Mouse (Mus musculus) cerebellum, postnatal 25 days (tissue): ENCODE results near the gene Mrps12.

ENCODE experiments used
- DNase-seq, 2 experiments: peaks; one replicate each; pipeline ENCODE4 v3.0.0; 2021; ENCODE audit warnings: mixed read lengths in 2 of 2

Mrps12 gene

DNA sequence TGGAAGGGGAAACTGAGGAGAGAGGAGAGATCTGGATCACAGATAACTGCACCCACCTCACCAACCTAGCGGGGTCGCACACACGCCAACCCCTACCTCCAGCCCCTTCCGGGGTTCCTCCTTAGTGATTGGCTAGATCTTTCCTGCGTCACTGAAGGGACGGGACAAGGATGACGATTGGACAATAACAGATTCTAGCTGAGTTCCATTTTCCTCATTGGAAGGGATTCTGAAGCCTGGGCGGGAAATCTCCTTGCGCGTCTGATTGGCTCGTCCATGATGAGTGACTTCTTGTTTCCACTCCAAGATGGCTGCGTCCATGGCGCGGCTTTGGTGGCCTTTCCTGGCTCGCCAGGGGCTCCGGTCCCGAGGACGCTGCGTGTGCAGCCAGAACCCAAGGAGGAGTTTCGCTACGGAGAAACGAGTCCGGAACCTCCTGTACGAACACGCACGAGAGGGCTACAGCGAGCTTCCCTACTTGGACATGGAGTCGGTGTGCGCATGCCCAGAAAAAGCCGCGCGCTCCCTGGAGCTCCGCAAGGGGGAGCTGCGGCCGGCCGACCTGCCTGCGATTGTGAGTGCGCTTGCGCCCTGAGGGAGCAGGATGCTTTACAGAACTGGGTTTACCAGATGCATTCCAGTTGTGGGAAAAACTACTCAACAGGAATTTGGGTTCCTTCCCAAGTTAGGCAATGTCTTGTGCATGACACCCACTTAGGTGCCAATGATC is at the start of gene Mrps12, which contains the start of gene Sars2:
Gene Mrps12, minus strand, starts transcription at position 112 of the 730 bp plus-strand sequence.
Gene Sars2, plus strand, starts transcription at position 284 of the 730 bp plus-strand sequence.
- peak; percentile 95 to 98 for DNase-seq

DNA sequence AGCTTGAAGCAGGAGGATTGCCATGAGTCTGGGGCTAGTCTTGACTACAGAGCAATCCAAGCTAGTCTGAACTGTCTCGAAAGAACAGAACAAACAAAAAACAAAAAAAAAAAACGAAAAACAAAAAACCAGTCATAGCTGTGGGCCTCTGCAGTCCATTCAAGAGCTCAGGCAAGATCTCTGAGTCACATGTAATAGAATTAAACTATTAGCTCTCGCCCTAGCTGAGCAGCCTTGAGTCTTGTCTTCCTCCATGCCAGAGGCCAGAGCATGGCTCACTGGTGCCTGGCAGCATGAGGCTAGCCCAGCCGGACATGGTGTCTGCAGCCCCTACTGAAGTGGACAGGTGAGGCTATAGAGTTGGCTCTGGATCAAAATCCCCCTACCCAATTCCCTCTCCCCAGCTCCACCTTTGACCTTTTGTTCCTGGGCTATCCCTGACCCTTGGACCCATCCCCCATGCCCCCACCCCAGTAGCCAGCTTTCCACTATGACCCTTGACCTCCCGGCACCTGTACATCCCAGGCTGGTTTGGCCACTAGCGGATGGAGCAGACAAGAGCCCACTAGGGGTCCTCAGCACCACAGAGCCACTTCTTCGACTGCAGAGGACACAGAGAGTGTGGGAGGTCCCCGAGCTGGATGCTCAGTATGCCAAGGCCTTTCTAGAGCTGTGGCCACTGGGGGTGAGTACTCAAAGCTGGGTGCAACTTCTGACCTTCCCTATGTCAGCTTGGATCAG is 48.6 kb upstream of the Mrps12 start:
- no peak for DNase-seq

DNA sequence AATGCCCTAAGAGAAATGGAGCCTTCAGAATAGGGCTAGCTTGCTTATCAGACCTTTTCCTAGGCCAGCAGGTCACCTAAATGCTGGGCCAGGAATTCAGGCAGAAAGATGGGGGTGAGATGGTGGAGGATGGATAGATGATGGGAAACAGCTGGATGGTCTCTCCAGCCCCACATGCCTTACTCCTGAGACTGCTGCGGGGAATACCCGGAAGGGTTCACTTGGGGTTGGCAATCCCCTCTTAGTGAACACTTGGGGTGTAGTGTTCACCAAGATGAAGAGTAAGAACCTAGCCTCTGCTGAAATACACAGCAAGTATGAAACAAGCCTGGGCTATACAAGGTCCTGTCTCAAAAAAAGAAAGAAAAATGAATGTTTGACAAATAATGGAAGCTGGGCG is 47.6 kb upstream of the Mrps12 start:
- DNase-seq = no peak

DNA sequence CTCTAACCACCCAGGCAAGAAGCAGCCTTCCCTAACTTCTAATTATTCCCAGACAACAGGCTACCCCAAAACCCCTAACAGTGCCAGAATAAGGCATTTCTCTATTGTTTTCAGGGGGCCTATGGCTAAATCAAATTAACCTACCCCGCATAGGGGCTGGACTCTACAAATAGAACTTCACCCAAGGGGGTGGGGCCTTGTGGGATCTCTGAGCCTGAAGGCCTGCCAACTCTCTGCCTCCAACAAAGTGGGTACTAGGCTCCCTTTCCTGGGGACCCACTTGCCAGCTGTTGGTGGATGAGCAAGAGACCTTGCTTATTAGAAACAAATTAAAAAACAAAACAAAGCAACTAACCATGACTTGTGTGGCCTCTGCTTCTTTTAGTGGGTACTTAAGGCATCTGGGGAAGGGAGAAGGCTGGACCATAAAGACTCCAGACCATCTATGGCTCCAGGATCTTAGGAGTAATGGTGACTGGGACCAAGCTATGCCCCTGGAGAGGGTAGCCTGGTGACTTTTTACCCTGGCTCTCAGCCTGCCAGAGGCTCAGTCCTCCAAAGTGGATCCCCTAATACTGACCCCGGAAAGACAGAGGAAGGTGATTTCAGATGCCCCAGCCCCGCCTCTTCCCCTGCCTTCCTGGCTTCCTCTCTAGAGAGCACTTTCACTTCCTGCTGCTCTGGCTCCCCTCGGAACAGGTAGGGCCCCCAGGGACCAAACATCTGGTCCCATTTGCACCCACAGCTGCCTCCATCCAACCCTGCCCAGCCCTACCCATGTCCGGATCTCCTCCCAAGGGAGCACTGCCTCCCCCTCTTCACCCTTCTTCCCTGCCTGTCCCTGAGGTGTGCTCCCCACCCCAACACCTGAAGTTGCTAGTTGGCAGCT is 46.9 kb upstream of the Mrps12 start, which contains the start of gene Rinl:
Gene Rinl, plus strand, starts transcription at position 663 of the 889 bp plus-strand sequence.
- DNase-seq = no peak

DNA sequence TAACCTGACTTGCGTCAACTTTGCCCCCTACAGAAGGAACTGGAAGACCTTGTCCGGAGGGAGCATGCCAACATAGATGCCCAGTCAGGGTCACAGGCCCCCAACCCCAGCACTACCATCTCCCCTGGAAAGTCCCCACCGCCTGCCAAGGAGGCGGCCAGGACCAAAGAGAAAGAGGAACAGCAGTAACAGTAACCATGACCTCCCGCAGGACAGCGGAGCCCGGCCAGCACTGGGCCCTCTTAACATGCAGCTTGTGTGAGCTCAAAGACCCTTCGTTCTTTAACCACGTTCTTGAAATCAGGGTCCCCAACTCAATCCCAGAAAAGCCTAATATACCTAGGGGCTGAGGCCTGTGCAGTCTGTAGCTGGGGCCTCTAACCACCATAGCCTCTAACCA is 46.3 kb upstream of the Mrps12 start:
- DNase-seq = no peak

DNA sequence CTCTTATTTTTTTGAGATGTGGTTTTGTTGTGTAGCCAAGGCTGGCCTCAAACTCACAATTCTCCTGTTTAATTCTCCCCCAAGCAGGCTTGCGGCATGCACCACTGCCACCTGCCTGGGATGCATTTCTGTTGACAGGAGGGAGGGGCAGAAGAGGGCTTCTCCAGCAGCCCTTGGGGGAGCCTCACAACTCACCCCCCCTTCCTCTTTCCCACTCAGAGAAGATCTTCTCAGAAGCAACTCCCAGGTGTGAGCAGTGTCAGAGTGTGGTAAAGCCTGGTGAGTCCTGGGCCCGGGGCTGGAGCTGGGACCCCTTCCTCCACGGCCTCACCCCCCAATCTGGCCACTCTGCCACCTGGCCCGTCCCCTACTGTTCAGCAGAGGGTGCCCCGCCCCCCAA is 43.5 kb upstream of the Mrps12 start:
- no peak for DNase-seq

DNA sequence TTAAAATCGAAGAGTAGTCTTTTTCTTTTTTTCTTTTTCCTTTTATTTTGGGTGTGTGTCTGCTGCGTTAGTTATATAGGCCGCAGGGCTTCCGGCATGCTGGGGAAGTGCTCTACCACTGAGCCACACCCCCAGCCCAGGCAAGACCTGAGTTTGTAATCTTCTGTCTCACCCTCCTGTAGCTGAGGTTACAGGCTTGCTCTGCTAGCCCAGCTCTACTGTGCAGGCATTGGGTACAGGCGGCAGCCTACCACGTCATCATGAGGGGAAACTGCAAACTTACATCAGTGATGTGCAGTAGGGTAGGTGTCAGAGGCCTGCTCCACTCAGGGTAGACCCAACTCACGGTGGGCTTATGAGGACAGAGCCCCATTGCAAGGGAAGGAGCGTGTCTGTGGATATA is 39.6 kb upstream of the Mrps12 start:
- no peak for DNase-seq

DNA sequence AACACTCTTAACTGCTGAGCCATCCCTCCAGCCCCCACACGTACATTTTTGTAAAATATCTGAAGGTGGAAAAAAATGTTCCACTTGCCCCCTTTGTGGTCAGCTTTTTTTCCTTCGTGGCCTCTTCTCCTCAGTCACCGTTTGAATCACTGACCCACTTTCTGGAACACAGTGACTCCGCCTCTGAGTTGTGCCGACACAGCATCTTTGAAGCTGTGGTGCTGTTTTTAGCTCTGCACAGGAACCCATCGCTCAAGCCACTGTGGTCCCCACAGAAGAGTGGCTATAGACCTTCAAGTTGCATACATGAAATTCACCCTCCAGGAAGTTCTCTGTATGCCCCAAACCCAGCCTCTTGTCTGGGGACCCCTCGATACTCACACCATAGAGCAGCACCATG is 39.2 kb upstream of the Mrps12 start:
- peak; percentile 37 to 52 for DNase-seq

DNA sequence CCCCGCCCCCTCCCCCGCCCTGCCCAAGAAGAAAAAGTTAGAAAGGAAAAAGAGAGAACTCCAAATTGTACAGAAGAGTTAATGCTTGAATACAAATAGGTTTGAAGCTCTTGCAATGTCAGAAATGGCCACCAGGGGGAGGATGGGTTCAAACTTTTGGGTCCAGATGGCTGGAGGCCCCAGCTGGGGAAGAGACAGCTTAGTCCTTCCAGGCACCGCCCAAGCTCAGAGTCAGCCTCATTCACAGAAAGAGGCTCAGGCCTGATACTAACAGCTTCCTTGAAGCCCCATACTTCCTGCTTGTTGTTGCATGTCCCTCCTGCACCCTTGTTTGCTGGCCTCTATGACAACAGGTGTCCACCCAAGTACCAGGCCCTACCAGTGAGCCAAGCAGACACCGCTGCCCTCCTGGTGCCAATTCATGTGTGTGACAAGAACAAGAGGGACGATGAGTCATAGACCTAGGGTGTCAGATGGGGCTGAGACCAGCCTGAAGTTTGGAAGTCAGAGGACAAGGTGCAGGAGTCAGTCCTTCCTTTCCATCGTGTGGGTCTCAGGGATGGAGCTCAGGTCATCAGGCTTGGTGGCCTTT is 38.5 kb upstream of the Mrps12 start:
- DNase-seq = peak; percentile 91 to 94

DNA sequence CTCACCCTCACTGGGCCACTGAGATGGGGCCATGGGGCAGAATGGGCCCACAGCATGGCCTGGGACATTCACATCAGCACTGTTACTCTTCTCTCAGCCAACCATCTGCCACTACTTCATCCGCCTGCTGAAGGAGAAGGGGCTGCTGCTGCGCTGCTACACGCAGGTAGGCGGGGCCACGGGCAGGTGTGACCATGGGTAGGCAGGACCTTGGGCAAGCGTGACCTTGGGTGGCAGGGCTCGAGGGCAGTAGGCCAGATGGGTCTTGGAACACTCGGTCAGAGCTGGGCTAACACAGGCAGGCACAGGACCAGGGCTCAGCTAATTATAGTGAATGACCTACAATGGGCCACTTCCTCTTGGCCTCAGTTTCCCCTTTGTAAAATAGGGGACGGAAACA is 37.2 kb upstream of the Mrps12 start:
- DNase-seq = peak in 1 of 2 experiments; percentile 44

DNA sequence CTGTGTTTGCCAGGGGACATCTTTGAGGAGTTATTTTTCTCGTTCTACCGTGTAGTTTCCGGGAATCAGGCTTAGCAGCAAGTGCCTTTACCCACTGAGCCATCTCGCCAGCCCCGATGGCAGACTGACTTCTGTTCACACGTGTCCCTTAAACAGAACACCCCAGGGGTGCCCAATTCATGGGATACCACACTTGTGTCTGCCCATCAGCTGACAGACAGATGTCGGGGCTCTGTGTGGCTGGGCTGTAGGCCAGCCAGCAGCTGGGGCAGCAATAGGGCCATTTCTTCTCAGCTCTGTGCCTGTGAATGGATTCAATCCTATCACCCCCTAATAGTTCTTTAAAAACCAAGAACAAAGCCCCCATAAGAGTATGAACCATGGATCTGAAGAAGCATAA is 33.5 kb upstream of the Mrps12 start:
- no peak for DNase-seq

DNA sequence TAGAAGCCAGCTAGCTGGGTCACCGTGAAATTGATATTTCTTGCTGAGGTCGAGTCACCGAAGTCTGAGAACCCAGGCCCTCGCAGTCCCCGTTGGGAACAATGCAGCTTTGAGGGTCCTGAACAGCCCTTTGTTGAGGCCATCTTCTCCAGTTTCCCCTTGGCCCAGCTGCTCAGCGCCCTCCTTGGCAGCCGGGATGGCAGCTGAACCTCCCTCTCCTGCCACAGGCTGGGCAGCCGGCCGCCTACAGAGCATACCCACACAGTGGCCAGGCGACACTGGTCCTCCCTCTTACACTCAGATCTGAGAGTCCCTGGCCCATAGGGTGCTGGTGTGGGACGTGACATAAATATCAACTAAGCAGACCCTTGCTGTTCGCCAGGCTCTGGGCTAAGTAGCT is 32.5 kb upstream of the Mrps12 start:
- DNase-seq = peak; percentile 32 to 54

DNA sequence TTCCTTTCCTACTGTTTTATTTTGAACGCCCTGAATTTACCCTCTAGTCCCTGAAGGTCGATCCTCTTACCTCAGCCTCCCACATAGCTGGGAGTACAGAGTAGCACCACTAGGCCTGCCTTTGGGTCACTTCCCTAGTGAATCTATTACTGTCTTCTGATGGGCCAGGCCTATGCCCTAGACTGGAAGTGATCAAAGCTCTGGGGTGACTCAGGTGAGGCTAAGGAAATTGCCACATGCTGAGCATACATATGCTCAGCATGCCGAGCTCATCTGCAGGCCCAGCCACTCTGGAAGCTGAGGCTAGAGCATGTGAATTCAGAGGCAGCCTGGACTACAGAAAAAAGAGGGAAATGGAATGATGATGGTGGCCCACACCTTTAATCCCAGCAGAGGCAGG is 31.5 kb upstream of the Mrps12 start:
- DNase-seq = peak; percentile 20 to 41

DNA sequence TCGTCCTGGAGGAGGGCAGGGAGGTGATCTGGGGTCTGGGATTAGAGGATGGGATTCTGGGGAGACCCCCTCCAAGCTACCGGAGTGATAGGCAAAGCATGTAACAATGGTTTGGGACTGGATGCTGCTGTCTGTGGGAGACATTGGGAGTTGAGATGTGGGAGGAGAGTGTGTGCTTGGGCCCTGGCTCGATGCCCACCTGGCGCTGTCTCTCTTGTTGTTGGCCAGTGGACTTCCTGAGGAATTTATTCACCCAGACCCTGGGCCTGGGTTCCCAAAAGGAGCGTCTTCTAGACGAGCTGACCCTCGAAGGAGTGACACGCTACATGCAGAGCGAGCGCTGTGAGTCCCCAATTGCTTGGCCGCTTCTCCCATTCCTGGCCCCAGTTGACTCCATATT is 30.2 kb upstream of the Mrps12 start:
- peak in 1 of 2 experiments; percentile 51 for DNase-seq

DNA sequence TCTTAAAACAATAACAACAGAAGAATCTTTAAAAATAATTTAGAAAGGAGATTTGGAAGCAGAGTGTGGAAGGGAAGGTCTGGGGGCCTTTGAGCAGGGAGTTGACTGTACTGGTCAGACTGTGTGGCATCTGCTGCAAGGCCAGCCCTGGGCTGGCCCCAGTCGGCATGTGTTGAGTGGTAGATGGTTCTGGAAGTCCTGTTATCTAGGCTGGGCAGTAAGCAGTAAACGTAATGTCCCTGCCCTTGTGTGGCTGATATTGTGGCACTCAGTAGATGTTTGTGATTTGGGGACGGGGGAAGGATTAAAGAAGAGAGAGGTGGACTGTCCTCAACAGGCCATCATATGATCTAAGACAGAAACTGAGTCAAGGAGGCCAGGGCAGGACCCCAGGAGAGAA is 28.7 kb upstream of the Mrps12 start:
- no peak for DNase-seq

DNA sequence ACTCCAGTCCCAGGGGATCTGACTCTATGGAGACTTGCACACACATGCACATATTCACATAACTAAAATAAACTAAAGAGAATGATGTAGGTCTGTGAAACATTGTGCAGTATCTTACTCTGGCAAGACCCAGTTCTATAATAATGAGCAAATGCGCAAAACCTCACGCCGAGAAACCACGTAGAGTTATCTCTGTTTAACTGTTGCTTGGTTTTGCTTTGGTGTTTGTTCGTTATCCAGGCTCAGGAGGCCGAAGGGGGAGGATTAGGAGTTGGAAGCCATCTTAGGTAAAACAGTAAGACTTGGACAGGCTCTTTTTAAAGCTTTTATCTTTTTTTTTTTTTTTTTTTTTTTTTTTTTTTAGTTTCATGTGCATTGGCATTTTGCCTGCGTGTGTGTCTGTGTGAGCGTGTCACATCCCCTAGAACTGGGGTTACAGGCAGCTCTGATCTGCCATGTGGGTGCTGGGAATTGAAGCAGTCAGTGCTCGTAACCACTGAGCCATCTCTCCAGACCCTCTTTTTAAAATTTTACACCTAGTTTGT is 27.9 kb upstream of the Mrps12 start:
- no peak for DNase-seq

DNA sequence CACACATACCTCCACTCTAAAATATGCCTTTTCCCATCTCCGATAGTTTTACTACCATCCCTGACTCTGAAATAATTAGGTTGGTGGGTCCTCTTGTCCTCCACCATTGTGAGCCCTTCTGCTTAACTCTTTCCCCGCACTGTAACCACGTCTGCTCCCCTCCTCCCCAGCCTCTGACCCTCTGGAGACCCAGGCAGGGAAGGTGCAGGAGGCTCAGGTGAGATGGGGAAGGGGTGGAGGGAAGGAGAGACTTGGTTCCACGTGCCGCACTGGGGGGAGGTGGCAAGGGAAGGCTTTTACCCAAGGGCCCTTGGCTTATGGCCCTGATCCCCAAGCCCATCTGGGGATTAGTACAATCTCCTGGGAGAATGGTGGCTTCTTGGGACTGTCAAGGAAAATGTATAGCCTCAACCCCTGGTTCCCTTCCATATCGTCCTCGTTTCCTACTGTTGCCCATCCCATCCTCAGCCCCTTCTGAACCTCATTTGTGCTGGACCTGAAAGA is 25.9 kb upstream of the Mrps12 start, which contains the start of gene Nfkbib:
Gene Nfkbib, minus strand, starts transcription at position 51 of the 504 bp plus-strand sequence.
- DNase-seq = peak in 1 of 2 experiments; percentile 11

DNA sequence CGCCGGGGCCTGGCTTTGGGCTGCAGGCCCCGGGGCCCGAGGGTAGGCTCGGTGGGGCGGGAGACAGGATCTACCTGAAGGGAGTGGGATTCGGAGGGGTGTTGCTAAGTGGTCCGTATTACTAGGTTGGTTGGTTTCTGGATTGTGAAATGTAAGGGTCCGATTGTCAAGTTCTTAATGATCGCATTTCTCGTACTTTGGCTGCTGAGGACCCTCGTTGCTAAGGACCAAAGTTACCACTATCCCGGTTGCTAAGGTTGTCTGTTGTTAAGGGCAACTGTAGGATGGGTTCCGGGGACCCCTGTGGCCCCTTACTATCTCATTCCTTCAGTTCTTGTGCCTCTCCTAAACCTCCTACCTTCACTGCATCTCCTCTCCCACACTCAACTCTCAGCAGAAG is 25.3 kb upstream of the Mrps12 start:
- DNase-seq = no peak

DNA sequence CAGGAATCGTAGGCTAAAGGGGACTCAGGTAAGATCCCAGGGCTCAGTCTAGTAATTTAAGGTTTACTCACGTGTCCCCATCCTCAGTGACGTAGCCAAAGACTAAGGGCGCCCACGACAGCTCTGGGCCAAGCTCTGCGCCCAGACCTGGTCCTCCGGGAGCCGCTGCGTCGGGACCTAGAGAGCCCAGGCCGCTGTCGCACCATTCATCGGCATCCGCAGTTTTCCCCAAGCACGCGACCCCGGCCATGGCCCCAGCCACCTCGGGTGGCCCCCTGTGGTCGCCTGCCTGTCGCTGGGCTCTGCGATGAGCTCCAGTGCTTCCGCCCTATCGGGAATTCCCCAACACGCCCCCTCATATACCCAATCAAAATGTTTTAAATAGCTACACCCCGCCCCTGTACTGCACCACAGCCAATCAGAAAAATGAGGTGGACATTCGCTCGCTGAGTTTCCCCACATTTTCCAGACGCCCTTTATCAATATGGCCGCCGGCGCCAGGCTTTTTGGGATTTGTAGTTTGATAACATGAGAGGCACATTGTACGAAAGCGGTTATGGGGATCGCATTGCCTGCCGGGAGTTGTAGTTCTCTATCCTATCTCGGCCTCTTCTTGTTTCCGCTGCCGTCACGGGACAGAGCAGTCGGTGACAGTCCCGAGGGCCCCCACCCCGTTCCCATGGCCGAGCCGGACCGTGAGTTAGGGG is 24.7 kb upstream of the Mrps12 start, which contains the start of gene Sirt2:
Gene Sirt2, plus strand, starts transcription at position 563 of the 707 bp plus-strand sequence.
- peak; percentile 96 for DNase-seq

DNA sequence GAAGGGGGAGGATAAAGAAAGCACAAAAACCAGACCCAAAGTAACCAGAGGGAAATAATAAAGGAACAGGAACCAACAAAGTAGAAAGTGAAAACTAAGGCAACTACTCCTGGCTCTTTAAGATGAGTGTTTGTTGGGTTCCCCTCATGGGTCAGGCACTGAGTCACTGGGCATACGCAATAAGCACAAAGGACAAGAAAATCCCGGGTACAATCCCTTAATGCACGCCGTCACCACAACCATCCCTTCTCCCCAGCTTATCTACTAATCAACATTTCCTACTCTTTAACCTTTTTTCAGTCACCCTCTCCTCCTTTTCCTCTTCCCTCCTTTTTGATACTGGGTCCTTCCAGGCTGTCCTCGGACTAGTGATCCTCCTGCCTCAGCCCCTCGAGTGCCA is 23.6 kb upstream of the Mrps12 start:
- no peak for DNase-seq

DNA sequence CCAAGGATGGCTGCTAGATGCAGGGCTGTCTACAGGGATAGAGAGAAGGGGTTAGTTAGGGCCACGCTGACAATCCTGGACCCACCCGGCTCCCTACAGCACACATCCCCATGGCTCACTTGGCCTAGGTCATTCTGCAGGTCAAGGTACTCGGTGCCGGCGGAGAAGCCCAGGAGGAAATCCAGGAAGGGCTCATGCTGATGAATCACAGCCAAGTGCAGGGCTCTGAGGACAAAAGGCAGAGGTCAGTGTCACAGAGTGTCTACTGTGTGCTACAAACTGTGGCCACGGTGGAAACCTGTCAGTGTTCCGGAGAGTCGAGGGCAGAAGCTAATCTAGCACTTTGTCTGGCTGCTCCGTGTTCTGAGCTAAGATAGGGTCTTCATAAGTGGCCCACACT is 20.3 kb upstream of the Mrps12 start:
- DNase-seq = no peak
